Mouse (Mus musculus): Measurements from ENCODE around the gene Apoc4.
"Not testable (repeated sequence)": the region's sequence is repeated elsewhere in the genome, so short reads cannot be mapped to it uniquely, and the experiment has no call there.

Gene Apoc4

DNA sequence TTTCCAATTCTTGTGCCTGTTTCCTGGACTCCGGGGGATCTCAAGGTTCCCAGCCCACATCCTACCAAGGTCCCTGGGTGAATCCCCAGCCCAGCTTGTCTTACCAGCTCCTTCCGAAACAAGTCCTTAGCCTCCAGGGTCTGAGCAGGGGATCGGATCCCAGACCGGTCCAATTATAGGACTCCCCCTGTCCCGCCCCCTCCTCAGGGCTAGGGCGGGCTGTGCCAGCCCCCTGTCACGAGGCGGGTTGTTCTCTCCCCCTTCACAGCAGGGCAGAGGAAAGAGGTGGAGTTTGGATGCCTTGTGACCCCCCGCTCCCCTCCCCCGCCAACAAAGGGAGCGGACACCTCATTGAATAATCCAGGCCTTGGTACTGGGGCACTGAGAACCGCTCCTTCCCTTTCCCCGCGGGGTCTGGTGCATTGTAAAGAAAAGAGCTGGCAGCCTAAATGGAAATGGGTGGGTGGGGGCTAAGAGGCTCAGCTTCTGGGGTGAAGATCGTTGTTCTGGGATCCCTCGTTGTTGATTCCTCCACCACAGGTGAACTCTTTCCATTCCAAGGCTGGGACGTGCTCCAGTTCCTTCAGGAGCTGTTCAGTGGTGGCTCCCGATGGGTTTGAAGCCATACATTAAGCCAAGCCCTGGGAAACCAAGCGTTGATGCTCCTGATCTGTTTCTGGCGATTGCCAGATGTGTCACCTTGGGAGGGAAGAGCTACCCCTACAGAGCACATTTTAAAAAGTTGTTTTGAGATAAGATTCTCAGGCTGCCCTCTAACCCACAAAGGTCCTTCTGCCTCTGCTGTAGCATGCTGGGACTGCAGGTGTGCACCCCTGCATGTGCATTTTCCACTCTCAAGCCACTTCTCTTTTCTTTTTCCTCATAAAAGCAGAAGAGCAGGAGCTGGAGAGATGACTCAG is 17.9 kb upstream of the Apoc4 start, which contains the start of gene Apoe:
TSS of gene Apoe (minus strand) at position 282 of the 920 bp plus-strand sequence.
- DNase-seq (ENCODE audit: low spot score in 2 of 2): peak; percentile 56 to 62

DNA sequence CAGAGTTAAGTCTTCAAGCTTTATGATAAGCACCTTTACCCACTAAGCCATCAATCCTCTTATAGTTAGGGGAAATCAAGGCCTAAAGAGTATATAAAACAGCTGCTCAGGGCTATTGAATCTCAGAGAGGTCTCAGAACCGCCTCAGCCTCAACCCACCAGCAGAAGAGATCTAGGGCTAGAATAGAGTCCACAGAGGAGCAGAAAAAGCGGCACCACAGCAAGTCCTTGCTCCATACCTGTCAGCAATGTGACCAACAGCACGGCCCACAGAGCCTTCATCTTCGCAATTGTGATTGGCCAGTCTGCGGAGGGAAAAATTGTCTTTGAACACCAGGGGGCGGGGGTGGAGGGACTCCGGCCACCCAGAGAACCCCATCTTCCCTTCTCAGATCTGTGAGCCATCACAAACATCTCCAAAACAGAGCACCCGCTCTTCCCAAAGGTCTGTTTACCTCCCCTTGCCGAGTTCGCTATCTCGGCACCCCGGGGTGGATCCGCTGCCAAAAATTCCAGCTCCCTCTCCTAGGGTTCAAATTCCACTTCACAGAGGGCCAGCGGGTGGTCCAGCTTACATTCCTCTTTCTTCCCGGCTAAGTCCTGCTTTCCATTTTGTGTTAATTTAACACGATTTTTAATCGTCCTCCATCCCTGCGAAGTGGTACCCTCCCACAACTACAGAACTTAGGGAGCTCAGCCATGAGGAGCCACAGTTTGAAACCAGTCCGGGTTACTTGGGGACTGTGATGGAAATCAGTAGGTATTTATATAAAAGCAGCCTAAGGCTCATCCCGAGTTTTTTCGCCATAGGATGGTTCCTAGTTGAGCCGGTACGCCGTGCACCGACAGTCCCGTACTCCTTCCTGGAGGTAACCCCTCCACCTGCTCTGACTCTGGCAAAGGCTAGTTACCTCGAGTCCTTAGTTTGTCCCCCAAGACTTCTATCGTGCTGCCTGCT is 16.9 kb upstream of the Apoc4 start:
- DNase-seq (ENCODE audit: low spot score in 2 of 2): no peak

- no peak for DNase-seq (ENCODE audit: low spot score in 2 of 2)
These were observed 15.1 kb upstream of the Apoc4 start for GRCm38 (mm10) chr7:19696336-19696873.

- no peak for DNase-seq (ENCODE audit: low spot score in 2 of 2)
These were observed 14.6 kb upstream of the Apoc4 start for GRCm38 (mm10) chr7:19695881-19696280.

DNA sequence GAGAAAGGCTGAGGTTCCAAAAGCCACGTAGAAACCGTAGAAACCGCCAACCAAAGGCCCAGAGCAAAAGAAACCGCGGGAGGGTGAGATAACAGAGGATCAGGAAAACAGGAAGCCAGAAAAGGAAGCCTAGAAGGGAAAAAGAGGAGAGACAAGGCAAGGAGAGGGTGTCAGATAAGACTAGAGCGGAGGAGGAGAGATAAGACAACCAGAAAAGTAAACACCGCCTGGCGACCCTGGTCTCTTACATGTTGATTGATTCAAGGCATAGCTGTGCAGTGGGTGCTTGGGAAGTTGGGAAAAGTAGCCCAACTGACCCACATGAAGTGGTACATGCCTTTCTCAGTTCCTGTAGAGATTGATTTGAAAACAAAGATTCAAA is 13.9 kb upstream of the Apoc4 start:
- no peak for DNase-seq (ENCODE audit: low spot score in 2 of 2)

DNA sequence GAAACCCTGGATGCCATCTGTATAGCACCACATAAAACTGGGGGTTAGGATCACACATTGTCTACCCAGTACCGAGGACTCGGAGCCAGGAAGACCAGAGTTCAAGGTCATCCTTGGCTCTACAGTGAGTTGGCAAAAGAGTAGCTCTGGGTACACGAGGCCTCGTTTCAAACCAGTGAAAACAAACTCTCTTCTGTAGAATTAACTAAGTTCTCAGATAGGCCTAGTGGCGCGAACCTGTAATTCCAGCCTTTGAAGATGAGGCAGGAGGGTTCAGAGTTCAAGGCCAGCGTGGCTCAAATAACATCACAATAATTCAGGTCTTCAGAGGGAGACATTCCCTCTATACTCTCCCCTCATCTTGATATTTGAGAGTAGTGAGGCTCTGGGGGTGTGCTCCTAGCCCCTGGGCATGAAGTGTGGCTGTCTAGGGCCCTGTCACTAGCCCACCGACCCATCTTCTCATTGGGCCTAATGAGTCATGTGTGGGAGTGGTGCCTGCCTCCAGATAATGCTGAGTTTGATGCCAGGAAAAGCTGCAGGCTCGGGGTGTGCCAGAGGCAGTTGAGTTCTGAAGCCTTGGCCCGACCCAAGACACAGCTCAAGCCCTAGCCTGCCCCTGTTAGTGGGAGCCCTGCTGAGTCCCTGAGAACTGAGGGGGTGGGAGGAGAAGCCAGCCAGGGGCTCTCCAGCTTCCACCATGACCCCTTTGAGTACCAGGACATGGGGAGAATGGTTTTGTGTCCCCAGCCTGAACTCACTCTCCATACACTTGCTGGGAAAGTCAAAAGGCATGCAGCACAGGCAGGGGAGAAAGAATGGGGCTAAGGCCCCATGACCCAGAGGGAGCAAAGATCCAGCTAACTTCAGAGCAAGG is 13.3 kb upstream of the Apoc4 start:
- DNase-seq (ENCODE audit: low spot score in 2 of 2): no peak

GRCm38 (mm10) chr7:19693421-19693820 is 12.1 kb upstream of the Apoc4 start:
- peak in 1 of 2 experiments; percentile 36 for DNase-seq (ENCODE audit: low spot score in 2 of 2)

- no peak for DNase-seq (ENCODE audit: low spot score in 2 of 2)
These were observed 10.9 kb upstream of the Apoc4 start, which contains the start of gene Apoc1 for GRCm38 (mm10) chr7:19691873-19692865. TSS of gene Apoc1 (minus strand) at chr7:19692660.

DNA sequence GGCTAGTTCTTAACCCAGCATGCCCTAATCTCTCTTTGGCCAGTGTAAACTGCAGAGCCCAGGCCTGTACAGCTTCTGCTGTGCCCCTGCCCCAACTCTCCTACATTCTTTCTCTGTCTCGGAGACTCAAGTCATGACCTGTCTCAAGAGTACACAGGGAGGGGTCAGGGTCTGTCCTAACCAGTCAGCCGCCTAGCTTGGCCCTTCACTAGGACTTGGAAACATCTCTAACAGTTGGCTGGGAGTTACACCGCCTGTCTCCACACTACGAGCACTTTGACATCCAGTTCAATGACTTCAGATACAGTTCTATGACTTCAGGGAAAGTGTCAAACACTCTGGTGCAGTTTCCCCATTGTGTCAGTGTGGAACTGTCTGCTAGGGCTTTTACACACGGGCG is 10.2 kb upstream of the Apoc4 start:
- no peak for DNase-seq (ENCODE audit: low spot score in 2 of 2)

- no peak for DNase-seq (ENCODE audit: low spot score in 2 of 2)
These were observed 9.6 kb upstream of the Apoc4 start for GRCm38 (mm10) chr7:19690845-19691244.

- DNase-seq (ENCODE audit: low spot score in 2 of 2): no peak
These were observed 7.3 kb upstream of the Apoc4 start for GRCm38 (mm10) chr7:19688611-19689010.

- DNase-seq (ENCODE audit: low spot score in 2 of 2): no peak
These were observed 6.8 kb upstream of the Apoc4 start for GRCm38 (mm10) chr7:19688101-19688500.

- not testable (repeated sequence) for DNase-seq (ENCODE audit: low spot score in 2 of 2)
These were observed 5.8 kb upstream of the Apoc4 start for GRCm38 (mm10) chr7:19686927-19687583.

DNA sequence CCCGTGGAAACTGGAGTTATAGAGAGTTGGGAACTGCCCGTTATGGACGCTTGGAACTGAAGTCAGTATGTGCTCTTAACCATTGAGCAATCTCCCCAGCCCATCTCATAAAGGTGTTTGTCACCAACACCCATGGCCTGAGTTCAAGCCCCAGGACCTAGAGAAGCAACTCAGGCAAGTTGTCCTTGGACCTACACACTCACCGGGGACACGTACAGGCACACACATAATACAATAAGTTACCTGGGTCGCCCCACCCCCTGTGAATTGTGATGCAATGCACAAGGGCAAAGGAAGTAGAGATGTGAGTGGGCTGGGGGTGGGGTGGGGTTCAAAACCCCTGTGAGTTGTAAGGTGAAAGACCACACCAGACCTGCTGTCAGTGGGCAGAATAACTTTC is 5.2 kb upstream of the Apoc4 start:
- DNase-seq (ENCODE audit: low spot score in 2 of 2): no peak

DNA sequence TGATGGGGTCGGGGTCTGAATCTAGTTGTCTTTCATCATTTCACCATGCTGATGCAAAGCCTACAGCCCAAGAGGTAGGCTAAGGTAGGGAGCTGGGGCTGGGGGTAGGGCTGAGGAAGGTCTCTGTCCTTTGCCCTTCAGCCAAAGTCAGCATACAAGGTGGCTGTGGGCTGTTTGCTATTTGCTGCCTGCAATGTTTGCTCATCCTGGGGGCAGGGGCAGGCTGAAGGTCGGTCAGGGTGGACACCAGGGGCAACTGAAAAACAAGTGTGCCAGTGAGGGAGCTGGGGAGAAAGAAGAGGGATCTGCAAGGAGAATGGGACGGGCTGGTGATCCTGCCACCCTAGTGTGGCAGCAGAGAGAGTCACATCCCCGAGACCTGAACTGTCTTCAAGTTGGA is 4.1 kb upstream of the Apoc4 start:
- DNase-seq (ENCODE audit: low spot score in 2 of 2): no peak

DNA sequence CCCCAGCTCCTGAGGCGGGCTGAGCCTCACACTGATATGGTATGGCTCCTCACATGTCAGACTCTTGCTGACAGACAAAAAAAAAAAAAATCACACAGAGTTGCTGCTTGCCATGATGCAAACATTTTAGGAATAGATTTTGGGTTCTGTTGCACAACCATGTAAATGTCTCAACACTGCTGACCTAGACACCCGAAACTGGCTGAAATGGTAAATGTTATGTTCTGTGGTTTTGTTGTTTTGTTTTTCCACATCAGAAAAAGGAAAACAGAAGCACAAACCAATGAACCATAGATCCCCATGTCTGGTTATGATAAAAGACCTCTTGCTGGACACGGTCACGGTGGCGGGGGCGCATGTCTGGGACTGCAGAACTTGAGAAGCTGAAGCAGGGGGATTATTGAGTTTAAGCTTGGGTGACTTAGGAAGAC is 2.5 kb upstream of the Apoc4 start:
- DNase-seq (ENCODE audit: low spot score in 2 of 2): no peak

DNA sequence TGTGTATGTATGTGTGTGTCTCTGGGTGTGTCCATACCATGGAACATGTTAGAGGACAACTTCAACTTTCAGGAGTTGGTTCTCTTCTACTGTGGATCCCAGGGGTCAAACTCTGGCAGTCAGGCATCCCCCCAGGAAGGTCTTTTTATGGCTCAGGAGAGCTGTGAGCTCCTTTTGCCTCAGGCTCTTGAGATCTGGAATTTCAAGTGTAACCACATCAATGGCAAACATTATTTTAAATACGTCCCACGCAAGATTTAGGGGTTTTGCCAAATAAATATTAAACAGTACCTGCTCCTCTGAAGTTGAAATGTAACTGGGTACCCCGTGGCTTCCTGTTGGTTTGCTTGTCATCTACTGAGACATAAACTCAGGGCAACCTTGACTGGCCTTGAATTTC is 1.7 kb upstream of the Apoc4 start:
- no peak for DNase-seq (ENCODE audit: low spot score in 2 of 2)

GRCm38 (mm10) chr7:19680702-19681101 is 577 bp downstream of the Apoc4 start:
- no peak for DNase-seq (ENCODE audit: low spot score in 2 of 2)

DNA sequence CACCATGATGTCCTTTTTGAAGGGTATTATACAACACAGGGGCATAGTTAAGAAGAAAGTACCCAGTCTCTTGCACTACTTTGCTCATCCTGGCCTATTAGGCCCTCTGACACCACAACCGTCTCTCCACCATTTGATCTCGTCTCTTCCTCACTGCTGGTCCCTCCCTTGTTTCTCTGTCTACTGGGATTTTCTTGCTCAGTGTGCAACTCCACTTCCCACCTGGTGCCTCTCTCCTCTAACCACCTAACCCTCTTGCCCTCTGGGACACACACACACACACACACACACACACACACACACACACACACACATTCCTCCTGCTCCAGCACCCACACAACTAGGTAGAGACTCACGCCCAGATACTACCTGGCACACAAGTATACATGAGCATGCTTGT is 2.4 kb downstream of the Apoc4 start:
- no peak for DNase-seq (ENCODE audit: low spot score in 2 of 2)

Data from right cerebral cortex, postnatal 36 days (tissue).